Mouse (Mus musculus) Patski (cell line): ENCODE data around the gene Tbc1d8. TPM values are rescaled to one million over a fixed set of nuclear protein-coding genes. Genes with fewer than 3 reads are reported as not detected.
A peak's percentile ranks its signal among the peaks of the same experiment; 100 is the strongest.

Experiments
- ATAC-seq: fragments of 100-300 bp; one replicate; pipeline ENCODE4 v1.8.0; 2021
- CTCF ChIA-PET: fragments of 350-600 bp; sonication (Branson Sonifier 250); formaldehyde crosslinking; loops from one replicate; lab custom pipeline; 2022; ENCODE audit warnings: inconsistent platforms; lab: Charles Lee
- POLR2A ChIA-PET: fragments of 350-600 bp; sonication (Branson Sonifier 250); formaldehyde crosslinking; loops from one replicate; lab custom pipeline; 2022; ENCODE audit warnings: antibody characterized with exemption, inconsistent platforms; lab: Charles Lee
- DNase-seq: peaks from one replicate; pipeline ENCODE4 v3.0.0-alpha.2; 2011; ENCODE audit warnings: low read depth, low spot score
- H3K27me3 ChIP-seq: fragments of 371-371 bp; one replicate; pipeline ENCODE4 v1.5.1; 2021
- CTCF ChIP-seq: fragments of 100-300 bp; IDR thresholded peaks from one replicate; pipeline ENCODE4 v1.5.1; 2021
- in situ Hi-C: fragments of 300-500 bp; cut with MboI; formaldehyde crosslinking; loops from 3 replicates; pipeline ENCODE4 v1.11.1; 2018; ENCODE audit warnings: low pct_unique_long_range_greater_than_20kb, mixed read lengths
- polyA plus RNA-seq: library from polyadenylated mRNA; unstranded; gene quantifications from one replicate; pipeline ENCODE4 v1.2.3, GENCODE M21; 2021

Gene Tbc1d8
- polyA plus RNA-seq, 1 experiment from 2014 or later, result 3.0 TPM

DNA sequence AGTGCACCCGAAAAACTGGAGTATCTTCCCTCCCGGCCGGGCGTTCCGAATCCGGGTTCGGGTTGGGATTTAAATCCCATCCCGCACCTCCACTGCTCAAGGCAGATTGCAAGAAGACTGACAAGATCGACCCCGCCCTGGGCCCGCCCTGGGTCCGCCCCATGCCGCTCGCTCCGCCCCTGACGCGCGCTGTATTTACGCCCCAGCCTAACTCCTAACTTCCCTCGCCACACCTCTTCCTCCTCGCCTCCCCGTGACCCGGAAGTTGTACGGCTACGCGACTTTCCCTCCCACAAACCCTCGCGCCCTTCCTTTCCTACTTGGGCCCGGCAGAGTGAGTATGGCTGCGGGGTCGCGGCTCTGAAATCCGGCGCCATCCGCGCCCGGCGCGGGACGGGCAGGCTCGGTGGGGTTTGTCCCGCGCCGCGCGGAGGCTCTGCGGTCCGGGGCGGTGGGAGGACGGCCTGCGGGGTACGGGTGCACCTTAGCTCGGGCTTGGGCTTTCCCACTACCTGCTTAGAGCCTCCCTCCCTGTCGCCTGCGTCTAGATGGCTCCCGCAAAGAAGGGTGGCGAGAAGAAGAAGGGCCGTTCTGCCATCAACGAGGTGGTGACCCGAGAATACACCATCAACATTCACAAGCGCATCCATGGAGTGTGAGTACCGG is 110.8 kb downstream of the Tbc1d8 start, which contains the start of gene Rpl31:
Gene Rpl31, plus strand, starts transcription at position 242 of the 666 bp plus-strand sequence.
- ChIA-PET CTCF (no interaction called here), POLR2A (no interaction called here)
- ATAC-seq, result peak; percentile 97
- in situ Hi-C loops, result no loop called here
- peak; percentile 46 for DNase-seq
- H3K27me3 ChIP-seq, result no peaks in the 10 kb centered on the region
- TF ChIP-seq CTCF, result no peak

DNA sequence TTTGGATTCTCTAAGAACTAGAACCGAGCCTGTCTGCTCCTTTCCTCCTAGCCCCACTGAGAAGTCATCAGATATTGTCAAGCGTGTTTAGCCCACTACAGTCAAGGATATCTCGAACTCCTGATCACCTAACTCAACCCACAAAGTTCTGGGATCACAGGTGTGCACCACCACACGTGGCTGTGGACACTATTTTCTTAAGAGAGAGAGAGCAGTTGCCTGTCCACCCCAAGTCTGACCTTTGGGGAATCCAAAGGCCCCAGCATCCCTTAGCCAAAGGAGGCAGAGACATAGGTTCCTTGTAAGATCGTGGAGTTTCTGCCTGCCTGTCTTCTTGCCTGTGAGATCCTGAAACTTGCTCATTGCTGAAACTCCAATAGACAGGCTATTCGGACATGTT is 111.5 kb downstream of the Tbc1d8 start:
- ChIA-PET CTCF (no interaction called here), POLR2A (interaction anchor here (0.6 kb wide), 1 partner anchor 8 kb away, joined by 4 read pairs; no protein-coding TSS in a partner anchor)
- in situ Hi-C loops, result no loop called here
- TF ChIP-seq CTCF, result no peak
- DNase-seq (no peak), ATAC-seq (no peak)
- H3K27me3 ChIP-seq, result no peaks in the 10 kb centered on the region

- ChIA-PET POLR2A (interaction anchor here (0.7 kb wide), 1 partner anchor 351 kb away, joined by 3 read pairs; no protein-coding TSS in a partner anchor), CTCF (no interaction called here)
- in situ Hi-C loops, result no loop called here
- no peaks in the 10 kb centered on the region for H3K27me3 ChIP-seq
- ATAC-seq (no peak), DNase-seq (no peak)
- TF ChIP-seq CTCF, result no peak
Measured at GRCm38 (mm10) chr1:39365562-39365961, 113.0 kb downstream of the Tbc1d8 start.

DNA sequence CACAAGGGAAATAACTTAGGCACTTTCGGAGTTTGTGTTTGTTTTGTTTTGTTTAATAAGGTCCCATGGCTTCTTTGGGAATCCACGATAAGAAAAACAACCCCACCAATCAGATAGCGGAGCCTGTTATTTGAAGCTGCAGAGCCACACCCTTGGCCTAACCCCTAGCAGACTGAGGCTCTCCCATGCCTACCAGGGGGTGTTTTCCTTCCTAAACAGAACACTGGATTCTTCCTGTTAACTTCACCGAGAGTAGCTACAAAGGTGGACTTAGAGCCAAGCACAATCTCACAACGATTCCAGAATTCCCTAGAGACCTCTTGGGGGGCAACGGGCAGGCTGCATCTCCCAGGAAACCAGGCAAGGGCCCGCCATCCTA is 116.1 kb downstream of the Tbc1d8 start:
- POLR2A ChIA-PET, result interaction anchor here (0.6 kb wide), 1 partner anchor 154 kb away, joined by 4 read pairs; no protein-coding TSS in a partner anchor
- in situ Hi-C loops, result no loop called here
- TF ChIP-seq CTCF, result no peak
- H3K27me3 ChIP-seq, result no peaks in the 10 kb centered on the region
- no peak for DNase-seq
- ATAC-seq, result no peak
- CTCF ChIA-PET, result no interaction called here

DNA sequence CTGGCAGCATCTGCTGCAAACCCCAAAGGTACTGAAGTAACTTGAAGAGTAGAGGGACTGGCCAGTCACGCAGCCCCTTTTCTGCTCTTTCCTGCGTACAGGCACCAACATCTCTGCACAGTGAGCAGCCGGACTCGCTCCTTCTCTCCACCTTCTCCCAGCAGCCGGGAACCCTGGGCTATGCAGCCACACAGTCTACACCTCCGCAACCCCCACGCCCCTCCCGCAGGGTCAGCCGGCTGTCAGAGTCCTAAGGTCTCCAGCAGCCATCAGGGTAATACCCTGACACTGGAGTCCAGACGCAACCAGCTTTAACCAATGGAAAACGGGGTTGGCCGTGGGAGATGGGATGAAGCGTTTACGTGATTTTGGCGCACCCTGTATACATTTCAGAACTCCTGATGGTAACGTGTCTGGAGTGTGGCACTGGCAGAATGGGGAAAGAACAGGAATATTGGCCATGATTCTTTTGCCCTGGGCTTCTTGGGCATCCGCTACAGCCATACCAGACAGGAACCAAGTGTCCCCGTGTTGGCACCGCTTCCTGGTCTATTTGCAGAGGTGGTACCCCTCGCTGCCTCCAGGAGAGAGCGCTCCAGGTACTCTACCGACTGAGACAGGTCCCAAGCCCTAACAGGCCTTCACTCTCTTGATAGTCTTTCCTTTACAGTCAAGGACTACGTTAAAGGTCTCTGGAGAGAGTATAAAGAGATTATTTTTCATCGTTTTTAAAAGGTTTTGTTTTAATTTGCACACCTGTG is 116.6 kb downstream of the Tbc1d8 start:
- POLR2A ChIA-PET, result no interaction called here

GRCm38 (mm10) chr1:39349427-39349826 is 129.1 kb downstream of the Tbc1d8 start:
- TF ChIP-seq CTCF, result no peak
- H3K27me3 ChIP-seq, result no peaks in the 10 kb centered on the region
- ATAC-seq (no peak), DNase-seq (no peak)
- in situ Hi-C loops, result no loop called here
- ChIA-PET CTCF (interaction anchor here (1.2 kb wide), 1 partner anchor 339 kb away, joined by 3 read pairs; no protein-coding TSS in a partner anchor), POLR2A (interaction anchor here (0.9 kb wide), 1 partner anchor 22 kb away, joined by 3 read pairs; no protein-coding TSS in a partner anchor)

More for the DNA sequence above, 116.6 kb downstream of the Tbc1d8 start:
- DNase-seq, result no peak
- CTCF ChIA-PET, result no interaction called here
- in situ Hi-C loops, result no loop called here
- no peak for TF ChIP-seq CTCF
- H3K27me3 ChIP-seq, result no peaks in the 10 kb centered on the region
- no peak for ATAC-seq

- no peak for TF ChIP-seq CTCF
- ChIA-PET CTCF (interaction anchor here (1.2 kb wide), 1 partner anchor 339 kb away, joined by 3 read pairs; no protein-coding TSS in a partner anchor), POLR2A (interaction anchor here (0.9 kb wide), 1 partner anchor 23 kb away, joined by 3 read pairs; no protein-coding TSS in a partner anchor)
- H3K27me3 ChIP-seq, result no peaks in the 10 kb centered on the region
- ATAC-seq (peak; percentile 44), DNase-seq (no peak)
- in situ Hi-C loops, result no loop called here
Measured at GRCm38 (mm10) chr1:39349001-39349400, 129.6 kb downstream of the Tbc1d8 start.

GRCm38 (mm10) chr1:39344981-39345600 is 133.5 kb downstream of the Tbc1d8 start:
- ATAC-seq, result no peak
- POLR2A ChIA-PET, result no interaction called here
- in situ Hi-C loops, result loop anchor here (5.0 kb wide), 2 partner anchors 143 to 333 kb away; no protein-coding TSS in a partner anchor
- no peak for TF ChIP-seq CTCF
- CTCF ChIA-PET, result interaction anchor here (1.9 kb wide), 1 partner anchor 335 kb away, joined by 5 read pairs; no protein-coding TSS in a partner anchor
- H3K27me3 ChIP-seq, result no peaks in the 10 kb centered on the region
- DNase-seq, result no peak

DNA sequence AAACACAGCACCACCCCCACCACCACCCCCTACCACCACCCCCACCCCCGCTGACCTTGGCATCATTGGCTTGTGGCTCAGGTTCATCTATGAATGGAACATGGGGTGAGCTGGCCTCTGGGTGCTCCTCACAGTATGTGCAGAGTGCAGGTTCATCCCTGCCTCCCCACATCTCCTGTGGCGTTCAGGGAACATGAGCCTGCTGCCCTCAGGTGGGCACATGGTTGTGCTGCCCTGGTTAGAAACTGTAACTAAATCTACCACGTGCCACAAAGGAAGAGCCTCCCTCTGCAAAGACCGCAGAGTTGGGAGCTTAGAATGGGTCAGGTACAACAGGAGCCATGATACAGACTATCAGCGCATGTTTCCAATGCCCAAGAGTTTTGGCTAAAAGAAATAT is 135.3 kb downstream of the Tbc1d8 start:
- ChIA-PET POLR2A (no interaction called here), CTCF (no interaction called here)
- TF ChIP-seq CTCF, result no peak
- in situ Hi-C loops, result loop anchor here (5.0 kb wide), 2 partner anchors 141 to 331 kb away; no protein-coding TSS in a partner anchor
- no peak for ATAC-seq
- DNase-seq, result no peak
- H3K27me3 ChIP-seq, result no peaks in the 10 kb centered on the region

- ChIA-PET CTCF (interaction anchor here (1.3 to 1.6 kb wide), 3 partner anchors 135 to 334 kb away, joined by 4 to 10 read pairs (median 5); no protein-coding TSS in a partner anchor), POLR2A (no interaction called here)
- DNase-seq (no peak), ATAC-seq (no peak)
- H3K27me3 ChIP-seq, result no peaks in the 10 kb centered on the region
- in situ Hi-C loops, result loop anchor here (5.0 kb wide), 2 partner anchors 140 to 330 kb away; no protein-coding TSS in a partner anchor
- TF ChIP-seq CTCF, result no peak
Measured at GRCm38 (mm10) chr1:39341807-39342206, 136.7 kb downstream of the Tbc1d8 start.
